Mouse (Mus musculus) forebrain, postnatal 0 days (tissue): ENCODE measurements around the gene Ces1c. TPM values are rescaled to one million over a fixed set of nuclear protein-coding genes. Genes with fewer than 3 reads are reported as not detected.
A peak's percentile ranks its signal among the peaks of the same experiment; 100 is the strongest.

Experiments
- ATAC-seq: fragments of 200-750 bp; cut with Nextera tagmentation; 2 replicates; pipeline ENCODE4 v1.8.0; 2017; ENCODE audit warnings: mild to moderate bottlenecking, moderate library complexity
- DNase-seq: peaks from one replicate; pipeline ENCODE4 v3.0.0-alpha.2; 2015
- H3K27ac ChIP-seq: fragments of 300-500 bp; sonication (generic); 2 replicates; pipeline ENCODE4 v1.5.1; 2014; ENCODE audit warnings: low read depth, mild to moderate bottlenecking, antibody characterized with exemption, low read length, moderate library complexity, mixed read lengths
- H3K27me3 ChIP-seq: fragments of 300-500 bp; sonication (generic); 2 replicates; pipeline ENCODE4 v1.6.1; 2014; ENCODE audit warnings: mild to moderate bottlenecking, low read length, mixed read lengths; ENCODE audit not compliant: insufficient read depth
- H3K36me3 ChIP-seq: fragments of 300-500 bp; sonication (generic); 2 replicates; pipeline ENCODE4 v1.6.1; 2014; ENCODE audit warnings: mild to moderate bottlenecking, moderate library complexity; ENCODE audit not compliant: insufficient read depth
- H3K4me1 ChIP-seq: fragments of 300-500 bp; sonication (generic); 2 replicates; pipeline ENCODE4 v1.6.1; 2014; ENCODE audit warnings: antibody characterized with exemption; ENCODE audit not compliant: insufficient read depth
- H3K4me2 ChIP-seq: fragments of 300-500 bp; sonication (generic); 2 replicates; pipeline ENCODE4 v1.6.1; 2014; ENCODE audit warnings: low read depth, mild to moderate bottlenecking, moderate library complexity
- H3K4me3 ChIP-seq: fragments of 300-500 bp; sonication (generic); 2 replicates; pipeline ENCODE4 v1.5.1; 2014; ENCODE audit warnings: low read depth, low read length, mixed read lengths
- H3K9ac ChIP-seq: fragments of 300-500 bp; sonication (generic); 2 replicates; pipeline ENCODE4 v1.6.1; 2014; ENCODE audit warnings: mild to moderate bottlenecking
- H3K9me3 ChIP-seq: fragments of 300-500 bp; sonication (generic); 2 replicates; pipeline ENCODE4 v1.6.1; 2016; ENCODE audit warnings: low read length
- CTCF ChIP-seq: sonication (generic); IDR thresholded peaks from 2 replicates; pipeline ENCODE4 v1.5.1; 2016; ENCODE audit warnings: antibody characterized with exemption, control low read depth, low read depth
- WGBS: fragments of 180-500 bp; shearing (Covaris S2); extraction: QIAGEN DNeasy Blood & Tissue Kit; methylation state at CpG from one replicate; pipeline ENCODE4 v1.1.7; 2014; 5-methylcytosine and 5-hydroxymethylcytosine counted together
- polyA plus RNA-seq: library from polyadenylated mRNA; unstranded; fragments of >200 nt; fragmentation: Nextera tagmentation; extraction: Ambion mirVana; gene quantifications from 2 replicates; pipeline ENCODE4 v1.2.1, GENCODE M21; 2015
- total RNA-seq: library from RNA; depleted of rRNA; stranded (reverse); fragments of >200 nt; gene quantifications from 2 replicates; pipeline ENCODE4 v1.2.3, GENCODE M21; 2014; rRNA removed

Ces1c gene
- total and polyA plus RNA-seq, 2 experiments from 2014 or later, result not detected

GRCm38 (mm10) chr8:93088193-93088592 lies 42.9 kb downstream of the Ces1c start:
- no peak overlapping the region for H3K9ac ChIP-seq
- H3K27ac ChIP-seq, result no peak overlapping the region
- 27% methylated on average over 7 of the region's 7 CpGs for WGBS
- H3K9me3 ChIP-seq, result no peaks in the 10 kb centered on the region
- H3K4me1 ChIP-seq, result no peaks in the 10 kb centered on the region
- no peak overlapping the region for H3K4me2 ChIP-seq
- no peak for TF ChIP-seq CTCF
- no peaks in the 10 kb centered on the region for H3K27me3 ChIP-seq
- no peak overlapping the region for H3K4me3 ChIP-seq
- no peak for ATAC-seq
- H3K36me3 ChIP-seq, result no peaks in the 10 kb centered on the region
- DNase-seq, result no peak

DNA sequence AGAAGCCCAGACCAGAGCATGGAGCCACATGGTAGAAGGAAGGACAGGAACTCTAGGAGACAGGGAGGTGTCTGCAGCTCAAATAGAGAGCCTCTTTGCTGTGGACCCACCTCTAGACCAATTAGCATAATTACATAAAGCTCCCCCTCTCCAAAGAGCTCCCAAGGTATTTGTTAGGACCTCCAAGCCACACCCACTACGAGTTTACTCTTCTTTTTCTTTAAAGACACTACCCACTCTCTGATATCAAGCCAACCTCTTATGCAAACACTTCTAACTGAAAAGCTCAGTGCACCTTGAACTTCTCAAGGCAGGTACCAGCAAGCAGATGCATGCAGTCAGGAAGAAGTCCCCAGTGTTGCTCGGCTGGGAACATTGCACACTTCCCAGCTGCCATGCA lies 51.2 kb downstream of the Ces1c start, which contains the start of gene Ces1b:
Gene Ces1b (minus strand): TSS at position 131 of the 400 bp plus-strand sequence.
- Histone ChIP-seq H3K27ac (no peak within 1 kb of the TSS), H3K4me2 (no peak within 1 kb of the TSS), H3K4me1 (no peaks in the 10 kb centered on the region), H3K9me3 (no peaks in the 10 kb centered on the region), H3K27me3 (no peaks in the 10 kb centered on the region), H3K36me3 (no peaks in the 10 kb centered on the region), H3K4me3 (no peak within 1 kb of the TSS), H3K9ac (no peak within 1 kb of the TSS)
- TF ChIP-seq CTCF, result no peak
- ATAC-seq, result no peak
- 69% methylated on average over 2 of the region's 2 CpGs for WGBS
- DNase-seq, result no peak

- Histone ChIP-seq H3K9ac (no peak overlapping the region), H3K9me3 (no peaks in the 10 kb centered on the region), H3K27ac (no peak overlapping the region), H3K36me3 (no peaks in the 10 kb centered on the region), H3K4me3 (no peak overlapping the region), H3K27me3 (no peaks in the 10 kb centered on the region), H3K4me1 (no peaks in the 10 kb centered on the region), H3K4me2 (no peak overlapping the region)
- no peak for TF ChIP-seq CTCF
- no peak for ATAC-seq
- DNase-seq, result no peak
- 79% methylated on average over 4 of the region's 4 CpGs for WGBS
These were observed 55.8 kb downstream of the Ces1c start for GRCm38 (mm10) chr8:93075251-93075650.

GRCm38 (mm10) chr8:93063416-93064117 lies 67.5 kb downstream of the Ces1c start:
- DNase-seq, result no peak
- ATAC-seq, result no peak
- no peaks in the 10 kb centered on the region for H3K4me1 ChIP-seq
- no peak overlapping the region for H3K9ac ChIP-seq
- TF ChIP-seq CTCF, result no peak
- H3K4me2 ChIP-seq, result no peak overlapping the region
- H3K27me3 ChIP-seq, result no peaks in the 10 kb centered on the region
- no peaks in the 10 kb centered on the region for H3K9me3 ChIP-seq
- 75% methylated on average over 3 of the region's 3 CpGs for WGBS
- no peaks in the 10 kb centered on the region for H3K36me3 ChIP-seq
- H3K27ac ChIP-seq, result no peak overlapping the region
- H3K4me3 ChIP-seq, result no peak overlapping the region

GRCm38 (mm10) chr8:93059185-93059584 lies 71.9 kb downstream of the Ces1c start:
- Histone ChIP-seq H3K9me3 (no peaks in the 10 kb centered on the region), H3K4me3 (no peak overlapping the region), H3K9ac (no peak overlapping the region), H3K4me2 (no peak overlapping the region), H3K36me3 (no peaks in the 10 kb centered on the region), H3K27me3 (no peaks in the 10 kb centered on the region), H3K27ac (no peak overlapping the region), H3K4me1 (no peaks in the 10 kb centered on the region)
- peak; percentile 78 for DNase-seq
- ATAC-seq, result no peak
- peak; percentile 80 for TF ChIP-seq CTCF
- 16% methylated on average over 2 of the region's 2 CpGs for WGBS

- H3K4me2 ChIP-seq, result no peak overlapping the region
- no peak overlapping the region for H3K9ac ChIP-seq
- H3K9me3 ChIP-seq, result no peaks in the 10 kb centered on the region
- H3K27ac ChIP-seq, result no peak overlapping the region
- no peak for ATAC-seq
- H3K4me1 ChIP-seq, result no peaks in the 10 kb centered on the region
- H3K27me3 ChIP-seq, result no peaks in the 10 kb centered on the region
- H3K36me3 ChIP-seq, result no peaks in the 10 kb centered on the region
- TF ChIP-seq CTCF, result no peak
- H3K4me3 ChIP-seq, result no peak overlapping the region
- no peak for DNase-seq
- 58% methylated on average over 2 of the region's 2 CpGs for WGBS
These were observed 75.8 kb downstream of the Ces1c start for GRCm38 (mm10) chr8:93055238-93055637.

Other genes with a start within 250 kb of the Ces1c start
- gene Capns2, start 229.9 kb downstream of the Ces1c start, total RNA-seq, result 1.2 and 1.8 TPM in 2 replicates
- gene Capns2, start 229.9 kb downstream of the Ces1c start, polyA plus RNA-seq, result not detected in 2 replicates
- gene Slc6a2, start 171.2 kb downstream of the Ces1c start, total RNA-seq, result 0.08 TPM in 1 of 2 replicates, not detected in the other
- gene Slc6a2, start 171.2 kb downstream of the Ces1c start, polyA plus RNA-seq, result not detected in 2 replicates
- gene Ces1a, start 83.1 kb downstream of the Ces1c start, total RNA-seq, result not detected in 2 replicates
- not detected in 2 replicates for gene Ces1a, start 83.1 kb downstream of the Ces1c start, polyA plus RNA-seq
- not detected in 2 replicates for gene Ces1b, start 51.3 kb downstream of the Ces1c start, total RNA-seq
- gene Ces1b, start 51.3 kb downstream of the Ces1c start, polyA plus RNA-seq, result not detected in 2 replicates
- gene Ces1d, start 66.6 kb upstream of the Ces1c start, total RNA-seq, result 0.15 TPM in 1 of 2 replicates, not detected in the other
- 0.29 TPM in 1 of 2 replicates, not detected in the other for gene Ces1d, start 66.6 kb upstream of the Ces1c start, polyA plus RNA-seq
- gene Ces1e, start 98.3 kb upstream of the Ces1c start, total RNA-seq, result not detected in 2 replicates
- not detected in 2 replicates for gene Ces1e, start 98.3 kb upstream of the Ces1c start, polyA plus RNA-seq
- gene Ces1f, start 148.5 kb upstream of the Ces1c start, total RNA-seq, result not detected in 2 replicates
- gene Ces1f, start 148.5 kb upstream of the Ces1c start, polyA plus RNA-seq, result not detected in 2 replicates
- gene Ces1g, start 206.0 kb upstream of the Ces1c start, total RNA-seq, result not detected in 2 replicates
- gene Ces1g, start 206.0 kb upstream of the Ces1c start, polyA plus RNA-seq, result not detected in 2 replicates
- gene Ces1h, start 248.4 kb upstream of the Ces1c start, total RNA-seq, result not detected in 2 replicates
- not detected in 2 replicates for gene Ces1h, start 248.4 kb upstream of the Ces1c start, polyA plus RNA-seq